Mouse (Mus musculus) C2C12 (cell line): ENCODE data around the gene Clrn2. TPM values are rescaled to one million over a fixed set of nuclear protein-coding genes. Genes with fewer than 3 reads are reported as not detected.

Experiments
- H3K27me3 ChIP-seq: one replicate; pipeline ENCODE4 v1.6.1; 2011; ENCODE audit not compliant: control insufficient read depth, insufficient read depth, insufficient read length
- H3K36me3 ChIP-seq: one replicate; pipeline ENCODE4 v1.6.1; 2011; ENCODE audit not compliant: control insufficient read depth, insufficient read depth
- H3K4me3 ChIP-seq: one replicate; pipeline ENCODE4 v1.5.1; 2011; ENCODE audit warnings: mild to moderate bottlenecking, control low read depth; ENCODE audit not compliant: poor library complexity, insufficient read depth, severe bottlenecking
- H3K79me2 ChIP-seq: one replicate; pipeline ENCODE4 v1.6.1; 2011; ENCODE audit not compliant: control insufficient read depth, insufficient read depth
- H3K79me3 ChIP-seq: one replicate; pipeline ENCODE4 v1.6.1; 2011; ENCODE audit warnings: low read depth, control low read depth
- H3ac ChIP-seq: one replicate; pipeline ENCODE3; 2011; ENCODE audit warnings: low read depth; ENCODE audit not compliant: control insufficient read depth, insufficient read length
- CEBPB ChIP-seq: IDR thresholded peaks from one replicate; pipeline ENCODE4 v1.6.1; 2011; ENCODE audit warnings: low read depth, mild to moderate bottlenecking, control low read depth, moderate library complexity
- CTCF ChIP-seq: IDR thresholded peaks from one replicate; pipeline ENCODE4 v1.5.1; 2011; ENCODE audit not compliant: control insufficient read depth, insufficient read depth, insufficient read length
- FOSL1 ChIP-seq: IDR thresholded peaks from one replicate; pipeline ENCODE4 v1.8.0; 2011; ENCODE audit warnings: mild to moderate bottlenecking, low read length; ENCODE audit not compliant: poor library complexity, insufficient read depth, severe bottlenecking
- MAX ChIP-seq: IDR thresholded peaks from one replicate; pipeline ENCODE4 v1.6.1; 2011; ENCODE audit warnings: mild to moderate bottlenecking, control low read depth
- MYOD1 ChIP-seq: IDR thresholded peaks from one replicate; pipeline ENCODE4 v1.6.1; 2011; ENCODE audit warnings: low read depth; ENCODE audit not compliant: control insufficient read depth, insufficient read length
- MYOG ChIP-seq: IDR thresholded peaks from one replicate; pipeline ENCODE4 v1.6.1; 2011; ENCODE audit not compliant: control insufficient read depth, insufficient read length; ENCODE audit errors: extremely low read depth
- USF1 ChIP-seq: IDR thresholded peaks from one replicate; pipeline ENCODE4 v1.6.1; 2011; ENCODE audit warnings: low read depth, mild to moderate bottlenecking, control low read depth, moderate library complexity
- polyA plus RNA-seq: library from polyadenylated mRNA; unstranded; fragments of >200 nt; fragmentation: generic; extraction: Trizol; gene quantifications from one replicate; pipeline ENCODE4 v1.2.1, GENCODE M21; 2012; ENCODE audit warnings: missing spikeins

Clrn2 gene
- polyA plus RNA-seq, 1 experiment, result not detected

DNA sequence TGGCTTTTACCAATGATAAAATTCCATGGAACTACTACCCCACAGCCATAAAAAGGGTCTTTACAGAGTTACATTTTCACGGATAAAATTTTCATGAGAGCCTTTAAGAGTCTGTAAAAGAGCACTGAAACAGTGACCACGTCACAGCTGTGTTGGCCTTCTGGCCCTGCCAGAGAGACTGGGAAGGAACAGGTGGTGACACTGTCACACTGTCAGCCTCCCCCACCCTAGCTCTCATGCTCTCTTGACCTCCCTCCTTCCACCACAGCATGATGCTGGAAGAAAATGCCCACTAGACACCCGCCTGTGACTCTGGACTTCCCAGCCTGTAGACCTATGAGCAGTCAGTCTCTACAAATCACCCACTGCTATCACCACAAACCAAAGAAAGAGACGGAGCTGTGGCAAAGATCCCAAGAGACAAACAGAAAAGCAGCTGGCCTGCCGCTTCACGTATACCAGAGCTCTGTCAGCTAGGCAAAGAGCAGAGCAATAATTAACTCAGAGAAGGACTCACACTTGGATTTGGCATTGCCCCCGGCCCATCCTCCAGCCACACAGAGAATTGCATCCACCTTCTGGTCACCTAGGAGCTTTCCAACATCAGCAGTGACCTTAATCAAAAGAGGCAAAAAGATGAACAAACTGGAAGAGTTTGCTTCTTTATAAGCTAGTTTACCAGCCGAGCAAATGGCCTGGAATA, 9.3 kb upstream of the Clrn2 start:
- H3K27me3 ChIP-seq, result no peaks in the 10 kb centered on the region
- no peak overlapping the region for H3ac ChIP-seq
- H3K79me2 ChIP-seq, result no peaks in the 10 kb centered on the region
- H3K4me3 ChIP-seq, result no peak overlapping the region
- TF ChIP-seq CTCF (no peak), MYOD1 (no peak), CEBPB (no peak), MYOG (no peak), MAX (no peak), FOSL1 (no peak), USF1 (no peak)
- peaks cover 12% of the 10 kb centered on the region for H3K36me3 ChIP-seq
- no peaks in the 10 kb centered on the region for H3K79me3 ChIP-seq

DNA sequence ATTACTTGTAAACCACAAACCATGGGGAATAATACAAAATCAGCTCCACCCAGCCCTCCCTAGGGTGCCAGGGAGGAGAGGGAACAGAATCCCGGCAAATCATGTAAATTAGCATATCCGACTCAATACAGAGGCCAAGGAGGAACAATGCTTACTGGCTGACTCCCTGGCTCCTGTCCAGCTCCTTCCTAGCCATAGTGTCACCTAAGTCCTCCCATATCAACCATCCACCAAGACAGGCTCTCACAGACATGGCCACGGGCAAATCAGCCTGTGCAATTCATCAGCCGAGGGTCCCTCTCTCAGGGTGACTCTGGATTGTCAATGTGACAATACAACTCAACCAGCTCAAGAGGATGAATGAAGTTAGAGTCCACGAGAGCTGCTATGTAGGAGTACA, 4.9 kb upstream of the Clrn2 start:
- H3ac ChIP-seq, result no peak overlapping the region
- H3K79me3 ChIP-seq, result no peaks in the 10 kb centered on the region
- no peak overlapping the region for H3K4me3 ChIP-seq
- H3K79me2 ChIP-seq, result no peaks in the 10 kb centered on the region
- H3K27me3 ChIP-seq, result no peaks in the 10 kb centered on the region
- no peak for TF ChIP-seq MAX
- no peak for TF ChIP-seq MYOG
- TF ChIP-seq CTCF, result no peak
- no peak for TF ChIP-seq MYOD1
- TF ChIP-seq FOSL1, result no peak
- TF ChIP-seq CEBPB, result no peak
- no peak for TF ChIP-seq USF1
- peaks cover 4% of the 10 kb centered on the region for H3K36me3 ChIP-seq

DNA sequence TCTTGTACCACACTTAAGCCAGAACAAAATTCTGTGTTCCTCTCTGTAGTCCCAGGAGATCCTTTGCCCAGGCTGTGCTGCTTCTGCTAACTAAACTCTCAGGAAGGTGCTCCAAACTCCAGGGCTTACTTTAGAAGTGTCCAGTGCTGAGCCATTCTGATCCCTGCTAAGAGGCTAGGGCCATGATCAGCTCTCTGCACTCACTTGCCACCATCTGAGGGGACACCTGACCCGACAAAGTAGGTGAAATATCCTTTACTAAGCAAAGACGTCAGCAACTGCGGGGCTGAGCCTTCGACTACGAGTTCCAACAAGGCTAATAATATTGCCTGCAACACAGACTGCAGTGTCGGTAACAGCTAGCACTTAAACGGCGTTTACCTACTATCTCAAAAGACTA, 4.3 kb upstream of the Clrn2 start:
- no peaks in the 10 kb centered on the region for H3K79me3 ChIP-seq
- H3K4me3 ChIP-seq, result peak overlapping the region; percentile 43
- peaks cover 4% of the 10 kb centered on the region for H3K36me3 ChIP-seq
- H3K79me2 ChIP-seq, result no peaks in the 10 kb centered on the region
- TF ChIP-seq CTCF, result no peak
- TF ChIP-seq MYOD1, result no peak
- TF ChIP-seq CEBPB, result no peak
- TF ChIP-seq MYOG, result no peak
- TF ChIP-seq FOSL1, result no peak
- TF ChIP-seq USF1, result no peak
- no peak for TF ChIP-seq MAX
- H3K27me3 ChIP-seq, result no peaks in the 10 kb centered on the region
- peak overlapping the region; percentile 18 for H3ac ChIP-seq

DNA sequence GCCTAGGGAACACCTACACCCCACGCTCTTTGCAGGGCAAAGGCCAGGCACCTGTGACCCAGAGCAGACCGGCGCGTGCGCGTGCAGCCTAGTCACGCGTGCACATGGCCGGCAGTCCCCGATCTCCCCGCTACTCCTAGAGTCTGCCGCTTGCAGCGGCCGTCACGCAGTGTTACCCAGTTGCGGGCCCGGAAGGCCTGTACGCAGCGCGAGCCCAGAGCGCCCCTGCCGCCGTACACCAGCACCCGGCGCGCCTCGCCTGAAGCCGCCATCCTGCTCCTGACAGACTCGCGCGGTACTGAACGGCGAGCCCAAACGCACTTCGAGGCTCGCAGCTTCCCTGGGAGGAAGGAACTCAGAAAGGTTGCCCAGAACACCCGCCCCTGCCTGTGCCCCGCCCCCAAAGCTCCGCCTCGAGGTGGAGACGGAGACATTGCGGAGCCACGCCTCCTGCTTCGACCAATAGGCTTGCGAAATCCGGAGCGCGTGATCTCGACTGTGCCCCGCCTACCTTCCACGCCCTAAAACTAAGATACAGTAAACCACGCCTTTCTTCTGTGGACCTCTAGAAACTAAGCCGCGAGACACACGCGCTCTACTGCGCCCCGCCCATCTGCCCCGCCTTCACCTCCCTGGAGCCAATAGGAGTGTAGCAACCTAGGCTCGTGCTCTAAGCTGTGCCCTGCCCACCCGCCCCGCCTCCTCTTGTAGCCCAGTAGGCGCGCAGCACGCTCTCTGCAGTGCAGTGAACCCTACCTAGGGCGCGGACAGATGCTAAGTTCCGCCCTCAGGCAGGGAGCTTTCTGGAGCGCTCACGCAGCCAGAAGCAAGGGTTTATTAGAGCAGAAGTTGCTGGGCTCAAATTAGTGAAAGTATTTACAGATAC, 3.5 kb upstream of the Clrn2 start, which contains the start of gene Qdpr:
Gene Qdpr, minus strand, starts transcription at position 406 of the 886 bp plus-strand sequence.
- Histone ChIP-seq H3ac (peak within 1 kb of the TSS; percentile 62), H3K79me3 (no peaks in the 10 kb centered on the region), H3K36me3 (no peaks in the 10 kb centered on the region), H3K79me2 (no peaks in the 10 kb centered on the region), H3K27me3 (no peaks in the 10 kb centered on the region), H3K4me3 (peak within 1 kb of the TSS; percentile 43)
- peak; percentile 80 for TF ChIP-seq USF1
- no peak for TF ChIP-seq MAX

DNA sequence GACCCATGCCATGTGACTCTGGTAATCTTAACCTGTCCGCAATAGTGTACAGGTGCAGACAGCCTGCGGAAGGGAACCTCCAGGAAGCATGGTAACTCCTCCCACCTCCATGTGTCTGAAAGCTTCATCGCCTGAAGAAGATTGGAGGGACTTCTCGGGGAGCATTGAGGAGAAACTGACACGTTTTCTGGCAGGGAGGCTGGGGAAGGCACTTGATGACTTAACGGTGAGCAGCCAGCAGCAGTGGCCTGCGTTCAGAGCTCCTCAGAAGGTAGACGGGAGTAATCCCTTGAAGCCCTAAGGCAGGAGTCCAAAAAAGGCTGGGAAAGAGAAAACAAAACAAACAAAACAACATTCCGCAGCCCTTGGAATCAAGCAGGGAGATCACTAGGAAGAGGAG, 905 bp downstream of the Clrn2 start:
- Histone ChIP-seq H3K79me3 (no peaks in the 10 kb centered on the region), H3K4me3 (no peak overlapping the region), H3ac (no peak overlapping the region), H3K27me3 (peaks cover 3% of the 10 kb centered on the region), H3K36me3 (no peaks in the 10 kb centered on the region), H3K79me2 (no peaks in the 10 kb centered on the region)
- no peak for TF ChIP-seq FOSL1
- TF ChIP-seq MAX, result no peak
- no peak for TF ChIP-seq MYOG
- TF ChIP-seq MYOD1, result no peak
- TF ChIP-seq CEBPB, result no peak
- TF ChIP-seq USF1, result no peak
- no peak for TF ChIP-seq CTCF

DNA sequence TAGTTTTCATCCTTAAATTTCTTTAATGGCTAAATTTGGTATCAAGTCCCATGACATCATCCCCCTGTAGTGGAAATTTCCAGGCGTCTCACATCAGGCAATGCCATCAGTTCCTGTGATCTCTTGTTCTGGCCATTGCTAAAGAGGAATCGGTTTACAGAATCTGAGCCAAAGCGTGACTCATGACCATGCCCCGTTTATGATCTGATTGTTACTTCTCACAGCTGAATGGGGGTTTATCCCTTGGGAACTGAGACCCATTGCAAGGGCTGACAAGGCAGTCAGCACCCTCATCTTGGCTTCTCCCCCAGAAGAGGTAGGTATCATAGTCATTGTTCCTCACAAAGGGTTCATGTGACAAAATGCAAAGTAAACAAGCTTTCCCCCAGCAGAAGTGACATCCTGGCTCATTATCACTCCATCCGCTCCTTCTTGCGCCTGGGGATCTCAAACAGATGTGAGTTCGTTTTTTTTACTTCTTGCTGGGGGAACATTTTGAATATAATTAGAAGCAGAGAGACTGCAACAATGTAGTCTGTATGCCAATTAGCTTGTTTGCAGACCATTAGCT, 19.4 kb downstream of the Clrn2 start:
- H3ac ChIP-seq, result no peak overlapping the region
- H3K79me2 ChIP-seq, result no peaks in the 10 kb centered on the region
- H3K36me3 ChIP-seq, result no peaks in the 10 kb centered on the region
- H3K27me3 ChIP-seq, result no peaks in the 10 kb centered on the region
- H3K79me3 ChIP-seq, result no peaks in the 10 kb centered on the region
- H3K4me3 ChIP-seq, result no peak overlapping the region
- TF ChIP-seq MYOD1, result peak; percentile 45
- no peak for TF ChIP-seq CTCF
- TF ChIP-seq CEBPB, result peak; percentile 60
